Mouse (Mus musculus) spleen, adult 2 months (tissue): ENCODE data around the gene Calhm3.

Experiments
- CTCF ChIP-seq: fragments of 200-500 bp; IDR thresholded peaks from 2 replicates; pipeline ENCODE4 v1.5.1; 2011; ENCODE audit warnings: mild to moderate bottlenecking, inconsistent platforms; ENCODE audit not compliant: insufficient read depth, insufficient read length, insufficient replicate concordance; ENCODE audit errors: extremely low read depth
- POLR2A ChIP-seq: fragments of 200-500 bp; IDR thresholded peaks from 2 replicates; pipeline ENCODE4 v1.6.1; 2011; ENCODE audit warnings: low read depth, low read length, inconsistent platforms

- TF ChIP-seq POLR2A, result no peak
- no peak for TF ChIP-seq CTCF
These were observed 21.4 kb downstream of the Calhm3 start for GRCm38 (mm10) chr19:47136170-47136569.
